Mouse (Mus musculus) C2C12 (cell line): ENCODE measurements at regions not wholly inside any gene's neighbourhood (a gene's known extent, or its start where the extent isn't known, plus 50 kb on each side); places are given as distances from the start of the nearest gene placed in this dataset.

Experiments
- H3K27me3 ChIP-seq: one replicate; pipeline ENCODE4 v1.6.1; 2011; ENCODE audit not compliant: control insufficient read depth, insufficient read depth, insufficient read length
- H3K36me3 ChIP-seq: one replicate; pipeline ENCODE4 v1.6.1; 2011; ENCODE audit not compliant: control insufficient read depth, insufficient read depth
- H3K4me3 ChIP-seq: one replicate; pipeline ENCODE4 v1.5.1; 2011; ENCODE audit warnings: mild to moderate bottlenecking, control low read depth; ENCODE audit not compliant: poor library complexity, insufficient read depth, severe bottlenecking
- H3K79me2 ChIP-seq: one replicate; pipeline ENCODE4 v1.6.1; 2011; ENCODE audit not compliant: control insufficient read depth, insufficient read depth
- H3K79me3 ChIP-seq: one replicate; pipeline ENCODE4 v1.6.1; 2011; ENCODE audit warnings: low read depth, control low read depth
- H3ac ChIP-seq: one replicate; pipeline ENCODE3; 2011; ENCODE audit warnings: low read depth; ENCODE audit not compliant: control insufficient read depth, insufficient read length
- CEBPB ChIP-seq: IDR thresholded peaks from one replicate; pipeline ENCODE4 v1.6.1; 2011; ENCODE audit warnings: low read depth, mild to moderate bottlenecking, control low read depth, moderate library complexity
- CTCF ChIP-seq: IDR thresholded peaks from one replicate; pipeline ENCODE4 v1.5.1; 2011; ENCODE audit not compliant: control insufficient read depth, insufficient read depth, insufficient read length
- FOSL1 ChIP-seq: IDR thresholded peaks from one replicate; pipeline ENCODE4 v1.8.0; 2011; ENCODE audit warnings: mild to moderate bottlenecking, low read length; ENCODE audit not compliant: poor library complexity, insufficient read depth, severe bottlenecking
- MAX ChIP-seq: IDR thresholded peaks from one replicate; pipeline ENCODE4 v1.6.1; 2011; ENCODE audit warnings: mild to moderate bottlenecking, control low read depth
- MYOD1 ChIP-seq: IDR thresholded peaks from one replicate; pipeline ENCODE4 v1.6.1; 2011; ENCODE audit warnings: low read depth; ENCODE audit not compliant: control insufficient read depth, insufficient read length
- MYOG ChIP-seq: IDR thresholded peaks from one replicate; pipeline ENCODE4 v1.6.1; 2011; ENCODE audit not compliant: control insufficient read depth, insufficient read length; ENCODE audit errors: extremely low read depth
- USF1 ChIP-seq: IDR thresholded peaks from one replicate; pipeline ENCODE4 v1.6.1; 2011; ENCODE audit warnings: low read depth, mild to moderate bottlenecking, control low read depth, moderate library complexity

DNA sequence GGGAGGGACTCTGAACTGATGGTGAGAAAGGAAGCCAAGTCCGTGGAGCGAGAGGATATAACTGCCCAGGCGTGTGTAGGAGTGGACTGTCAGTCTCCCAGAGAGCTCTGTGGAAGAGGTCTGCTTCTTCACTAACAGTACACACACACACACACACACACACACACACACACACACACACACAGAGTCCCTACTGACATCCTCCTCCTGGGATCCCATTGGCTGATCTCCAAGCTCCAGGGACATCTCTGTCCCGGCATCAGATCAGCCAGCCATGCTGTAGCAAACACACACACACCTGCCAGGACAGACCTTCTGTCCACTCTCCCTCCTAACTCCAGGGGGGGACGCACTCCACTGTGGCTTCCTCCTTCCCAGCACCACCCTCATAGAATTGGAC lies 401.5 kb downstream of the Sox9 start:
- Histone ChIP-seq H3ac (no peak overlapping the region), H3K27me3 (no peaks in the 10 kb centered on the region), H3K36me3 (no peaks in the 10 kb centered on the region), H3K79me2 (no peaks in the 10 kb centered on the region), H3K79me3 (no peaks in the 10 kb centered on the region), H3K4me3 (no peak overlapping the region)
- TF ChIP-seq CEBPB (no peak), FOSL1 (no peak), USF1 (no peak), MAX (no peak), MYOD1 (no peak), CTCF (no peak), MYOG (no peak)

DNA sequence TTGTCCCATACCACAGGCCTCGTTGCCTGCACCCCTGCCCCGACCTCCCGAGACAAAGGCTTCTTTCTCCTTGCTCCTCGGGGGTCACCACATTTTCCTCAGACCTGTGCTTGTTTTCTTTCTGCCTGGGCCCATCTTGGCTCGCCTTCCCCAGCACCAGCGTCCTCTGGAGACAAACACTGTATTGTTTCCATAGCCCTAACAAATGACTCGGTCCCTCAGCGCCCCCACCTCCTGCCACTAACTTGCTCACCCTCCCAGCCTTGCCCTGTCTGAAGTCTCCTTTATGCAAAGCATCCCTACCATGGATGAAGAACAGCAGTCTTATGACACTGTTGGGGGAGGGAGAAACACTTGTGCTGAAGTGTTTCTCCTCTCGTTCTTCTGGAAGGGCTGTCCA lies 402.1 kb downstream of the Sox9 start:
- TF ChIP-seq FOSL1 (no peak), MYOG (no peak)
- H3K79me2 ChIP-seq, result no peaks in the 10 kb centered on the region
- H3K79me3 ChIP-seq, result no peaks in the 10 kb centered on the region
- H3K27me3 ChIP-seq, result no peaks in the 10 kb centered on the region
- no peak overlapping the region for H3K4me3 ChIP-seq
- H3K36me3 ChIP-seq, result no peaks in the 10 kb centered on the region
- no peak overlapping the region for H3ac ChIP-seq

DNA sequence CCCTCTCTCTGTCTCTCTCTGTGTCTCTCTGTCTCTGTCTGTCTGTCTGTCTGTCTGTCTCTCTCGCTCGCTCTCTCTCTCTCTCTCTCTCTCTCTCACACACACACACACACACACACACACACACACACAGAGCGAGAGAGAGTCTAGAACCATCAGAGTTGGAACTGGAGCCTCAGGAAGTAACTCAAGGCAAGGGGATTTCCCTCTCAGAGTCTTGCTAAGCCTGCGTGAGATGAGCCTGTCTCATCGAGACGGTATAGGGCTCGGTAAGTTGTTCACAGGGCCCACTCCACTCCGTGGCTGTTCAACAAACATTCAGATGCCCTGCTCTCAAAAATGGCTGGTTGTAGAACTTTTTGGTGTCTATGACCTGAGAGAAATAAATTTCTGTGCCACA lies 405.4 kb downstream of the Sox9 start:
- H3ac ChIP-seq, result no peak overlapping the region
- H3K79me3 ChIP-seq, result no peaks in the 10 kb centered on the region

DNA sequence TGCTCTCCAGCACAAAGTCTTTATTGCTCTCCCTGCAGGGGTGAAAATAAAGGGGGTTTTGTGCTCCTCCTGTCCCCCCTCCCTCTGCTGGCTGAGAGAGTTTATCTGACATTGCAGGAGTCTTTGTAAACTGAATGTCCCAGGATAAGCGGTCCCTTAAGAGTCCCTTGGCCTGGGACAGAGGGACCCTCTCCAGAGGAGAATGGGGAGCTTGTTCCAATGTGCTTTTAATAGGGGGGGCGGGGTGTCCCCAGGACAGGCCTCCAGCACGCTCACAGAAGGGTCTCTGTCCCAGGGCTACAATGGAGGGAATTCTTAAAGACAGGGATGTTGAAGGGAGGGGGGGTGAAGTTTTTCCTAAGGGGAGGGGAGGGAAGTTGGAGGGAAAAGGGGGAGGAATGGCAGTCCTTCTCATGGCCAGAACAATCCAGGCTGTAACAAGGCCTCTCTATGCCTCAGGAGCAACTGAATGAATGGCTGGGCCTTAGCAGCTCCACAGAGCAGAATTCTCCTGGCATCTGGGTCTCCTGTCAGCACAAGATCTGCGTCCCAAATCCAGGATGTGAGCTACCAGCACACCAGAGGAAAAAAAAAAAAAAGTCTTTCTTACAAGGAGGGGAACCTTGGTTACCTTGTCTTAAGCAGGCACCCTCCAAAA lies 406.4 kb downstream of the Sox9 start:
- Histone ChIP-seq H3K36me3 (no peaks in the 10 kb centered on the region), H3K79me3 (no peaks in the 10 kb centered on the region), H3K27me3 (no peaks in the 10 kb centered on the region), H3K79me2 (no peaks in the 10 kb centered on the region), H3K4me3 (no peak overlapping the region), H3ac (no peak overlapping the region)
- TF ChIP-seq FOSL1 (no peak), CTCF (no peak), MAX (no peak), MYOD1 (no peak), MYOG (no peak), CEBPB (no peak), USF1 (no peak)

More for the DNA sequence above, 405.4 kb downstream of the Sox9 start:
- no peak for TF ChIP-seq FOSL1
- TF ChIP-seq MYOG, result no peak
- TF ChIP-seq CEBPB, result no peak
- TF ChIP-seq MAX, result no peak
- TF ChIP-seq USF1, result no peak
- no peak for TF ChIP-seq CTCF
- no peak for TF ChIP-seq MYOD1
- Histone ChIP-seq H3K36me3 (no peaks in the 10 kb centered on the region), H3K79me2 (no peaks in the 10 kb centered on the region), H3K4me3 (no peak overlapping the region), H3K27me3 (no peaks in the 10 kb centered on the region)

DNA sequence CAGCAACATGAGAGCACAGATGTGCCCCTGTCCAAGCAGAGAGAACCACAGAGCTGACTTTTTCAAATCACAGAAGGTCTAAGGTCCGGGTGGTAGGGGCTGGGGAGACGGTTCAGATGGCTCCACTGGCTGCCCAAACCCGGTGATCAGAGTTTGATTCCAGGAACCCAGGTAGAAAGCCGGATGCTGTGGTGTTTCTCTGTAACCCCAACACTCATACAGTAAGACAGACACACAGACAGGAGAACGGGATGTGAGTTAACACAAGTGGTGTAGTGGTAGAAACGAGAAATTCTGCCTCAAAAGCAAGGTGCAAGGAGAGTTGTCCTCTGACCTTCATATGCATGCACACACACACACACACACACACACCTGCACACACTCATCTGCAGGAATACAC lies 408.0 kb downstream of the Sox9 start:
- no peaks in the 10 kb centered on the region for H3K27me3 ChIP-seq
- H3K4me3 ChIP-seq, result no peak overlapping the region
- no peak for TF ChIP-seq MYOG
- TF ChIP-seq MYOD1, result no peak
- TF ChIP-seq FOSL1, result no peak
- no peak for TF ChIP-seq USF1
- no peak for TF ChIP-seq CEBPB
- TF ChIP-seq CTCF, result no peak
- TF ChIP-seq MAX, result no peak
- H3K79me2 ChIP-seq, result no peaks in the 10 kb centered on the region
- no peaks in the 10 kb centered on the region for H3K36me3 ChIP-seq
- no peaks in the 10 kb centered on the region for H3K79me3 ChIP-seq
- H3ac ChIP-seq, result no peak overlapping the region

DNA sequence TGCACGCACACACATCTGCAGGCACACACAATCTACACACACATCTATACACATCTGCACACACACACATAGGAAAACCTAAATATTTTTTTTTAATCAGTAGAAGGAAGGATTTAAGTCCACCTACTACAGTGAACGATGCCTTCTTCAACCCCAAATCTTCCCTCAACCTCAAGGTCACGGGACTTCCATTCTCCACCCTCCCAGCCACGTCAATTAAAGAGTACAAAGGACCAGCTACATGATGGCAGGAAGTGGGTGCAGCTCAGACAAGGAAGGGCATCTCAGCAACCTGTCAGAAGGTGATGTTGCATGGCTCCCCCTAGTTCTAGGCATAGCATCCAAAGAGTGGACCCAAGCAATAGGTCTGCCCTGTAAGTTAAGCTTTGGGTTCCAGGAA lies 408.5 kb downstream of the Sox9 start:
- no peak for TF ChIP-seq MAX
- no peak for TF ChIP-seq FOSL1
- no peak for TF ChIP-seq MYOG
- no peak for TF ChIP-seq USF1
- TF ChIP-seq MYOD1, result no peak
- TF ChIP-seq CTCF, result no peak
- no peak for TF ChIP-seq CEBPB
- H3K27me3 ChIP-seq, result no peaks in the 10 kb centered on the region
- no peaks in the 10 kb centered on the region for H3K36me3 ChIP-seq
- no peaks in the 10 kb centered on the region for H3K79me2 ChIP-seq
- no peak overlapping the region for H3K4me3 ChIP-seq
- no peak overlapping the region for H3ac ChIP-seq
- no peaks in the 10 kb centered on the region for H3K79me3 ChIP-seq
